Mouse (Mus musculus) limb, embryonic 15.5 days (tissue): ENCODE results near the gene Acsl6. TPM values are rescaled to one million over a fixed set of nuclear protein-coding genes. Genes with fewer than 3 reads are reported as not detected.

Source experiments
- ATAC-seq: fragments of 200-750 bp; cut with Nextera tagmentation; 2 replicates; pipeline ENCODE4 v1.8.0; 2017; ENCODE audit warnings: low read depth, moderate TSS enrichment; ENCODE audit not compliant: insufficient number of reproducible peaks, low FRiP score, low TSS enrichment
- H3K27ac ChIP-seq: fragments of 300-500 bp; sonication (generic); 2 replicates; pipeline ENCODE4 v1.5.1; 2015; ENCODE audit warnings: moderate library complexity, mild to moderate bottlenecking, inconsistent platforms
- H3K27me3 ChIP-seq: fragments of 300-500 bp; sonication (generic); 2 replicates; pipeline ENCODE4 v1.6.1; 2015; ENCODE audit warnings: inconsistent platforms
- H3K36me3 ChIP-seq: fragments of 300-500 bp; sonication (generic); 2 replicates; pipeline ENCODE4 v1.6.1; 2015; ENCODE audit warnings: inconsistent platforms
- H3K4me1 ChIP-seq: fragments of 300-500 bp; sonication (generic); 2 replicates; pipeline ENCODE4 v1.6.1; 2015; ENCODE audit warnings: inconsistent platforms
- H3K4me2 ChIP-seq: fragments of 300-500 bp; sonication (generic); 2 replicates; pipeline ENCODE4 v1.6.1; 2015; ENCODE audit warnings: mild to moderate bottlenecking, inconsistent platforms
- H3K4me3 ChIP-seq: fragments of 300-500 bp; sonication (generic); 2 replicates; pipeline ENCODE4 v1.5.1; 2015; ENCODE audit warnings: mild to moderate bottlenecking, inconsistent platforms
- H3K9ac ChIP-seq: fragments of 300-500 bp; sonication (generic); 2 replicates; pipeline ENCODE4 v1.6.1; 2015; ENCODE audit warnings: inconsistent platforms
- H3K9me3 ChIP-seq: fragments of 300-500 bp; sonication (generic); 2 replicates; pipeline ENCODE4 v1.6.1; 2016; ENCODE audit warnings: inconsistent platforms
- WGBS: fragments of 180-500 bp; shearing (Covaris S2); methylation state at CpG from one replicate; pipeline ENCODE4 v1.1.7; 2015; 5-methylcytosine and 5-hydroxymethylcytosine counted together
- polyA plus RNA-seq: library from polyadenylated mRNA; unstranded; fragments of >200 nt; fragmentation: Nextera tagmentation; extraction: Ambion mirVana; gene quantifications from 2 replicates; pipeline ENCODE4 v1.2.1, GENCODE M21; 2015

Acsl6 gene
- polyA plus RNA-seq, 1 experiment from 2014 or later, result 0.52 TPM

- no peaks in the 10 kb centered on the region for H3K27me3 ChIP-seq
These were observed 8.4 kb downstream of the Acsl6 start for GRCm38 (mm10) chr11:54312021-54312420.

GRCm38 (mm10) chr11:54312603-54313002 lies 9.0 kb downstream of the Acsl6 start:
- Histone ChIP-seq H3K9me3 (no peaks in the 10 kb centered on the region), H3K4me3 (no peak overlapping the region), H3K27me3 (no peaks in the 10 kb centered on the region), H3K4me1 (peaks cover 9% of the 10 kb centered on the region), H3K4me2 (no peak overlapping the region), H3K9ac (no peak overlapping the region), H3K36me3 (no peaks in the 10 kb centered on the region), H3K27ac (no peak overlapping the region)
- ATAC-seq, result no peak
- 8% methylated on average over 1 of the region's 1 CpGs for WGBS

More at GRCm38 (mm10) chr11:54312021-54312420, 8.4 kb downstream of the Acsl6 start:
- Histone ChIP-seq H3K9ac (no peak overlapping the region), H3K9me3 (no peaks in the 10 kb centered on the region), H3K4me2 (no peak overlapping the region), H3K36me3 (no peaks in the 10 kb centered on the region), H3K27ac (no peak overlapping the region), H3K4me1 (peaks cover 9% of the 10 kb centered on the region), H3K4me3 (no peak overlapping the region)
- 20% methylated on average over 5 of the region's 5 CpGs for WGBS
- ATAC-seq, result no peak

- peaks cover 9% of the 10 kb centered on the region for H3K4me1 ChIP-seq
- H3K4me3 ChIP-seq, result no peak overlapping the region
These were observed 10.1 kb downstream of the Acsl6 start for GRCm38 (mm10) chr11:54313391-54314360.

GRCm38 (mm10) chr11:54314740-54315139 lies 11.1 kb downstream of the Acsl6 start:
- H3K9me3 ChIP-seq, result no peaks in the 10 kb centered on the region
- H3K27ac ChIP-seq, result no peak overlapping the region
- peaks cover 9% of the 10 kb centered on the region for H3K4me1 ChIP-seq
- H3K27me3 ChIP-seq, result no peaks in the 10 kb centered on the region
- ATAC-seq, result 0 out of 2 replicates have a peak, but pooled peaks have one; percentile 32
- H3K4me3 ChIP-seq, result no peak overlapping the region
- H3K4me2 ChIP-seq, result no peak overlapping the region
- 13% methylated on average over 3 of the region's 3 CpGs for WGBS
- no peak overlapping the region for H3K9ac ChIP-seq
- no peaks in the 10 kb centered on the region for H3K36me3 ChIP-seq

More at GRCm38 (mm10) chr11:54313391-54314360, 10.1 kb downstream of the Acsl6 start:
- WGBS, result 80% methylated on average over 7 of the region's 7 CpGs
- H3K27me3 ChIP-seq, result no peaks in the 10 kb centered on the region
- H3K9ac ChIP-seq, result no peak overlapping the region
- no peaks in the 10 kb centered on the region for H3K36me3 ChIP-seq
- ATAC-seq, result no peak
- H3K27ac ChIP-seq, result no peak overlapping the region
- H3K9me3 ChIP-seq, result no peaks in the 10 kb centered on the region
- no peak overlapping the region for H3K4me2 ChIP-seq

GRCm38 (mm10) chr11:54315336-54315735 lies 11.7 kb downstream of the Acsl6 start:
- H3K9ac ChIP-seq, result no peak overlapping the region
- H3K4me2 ChIP-seq, result no peak overlapping the region
- ATAC-seq, result no peak
- no peak overlapping the region for H3K27ac ChIP-seq
- 86% methylated on average over 5 of the region's 5 CpGs for WGBS
- no peaks in the 10 kb centered on the region for H3K36me3 ChIP-seq
- no peaks in the 10 kb centered on the region for H3K9me3 ChIP-seq
- peaks cover 9% of the 10 kb centered on the region for H3K4me1 ChIP-seq
- H3K4me3 ChIP-seq, result no peak overlapping the region
- H3K27me3 ChIP-seq, result no peaks in the 10 kb centered on the region

GRCm38 (mm10) chr11:54317361-54317760 lies 13.8 kb downstream of the Acsl6 start:
- 88% methylated on average over 8 of the region's 8 CpGs for WGBS
- Histone ChIP-seq H3K9ac (no peak overlapping the region), H3K4me3 (no peak overlapping the region), H3K4me2 (no peak overlapping the region), H3K4me1 (0 out of 2 replicates have a peak, but pooled peaks cover 5% of the 10 kb centered on the region), H3K36me3 (no peaks in the 10 kb centered on the region), H3K27ac (no peak overlapping the region), H3K27me3 (no peaks in the 10 kb centered on the region), H3K9me3 (no peaks in the 10 kb centered on the region)
- ATAC-seq, result no peak

- no peak for ATAC-seq
- no peak overlapping the region for H3K27ac ChIP-seq
- no peaks in the 10 kb centered on the region for H3K9me3 ChIP-seq
- no peak overlapping the region for H3K4me3 ChIP-seq
- no peak overlapping the region for H3K9ac ChIP-seq
- WGBS, result 73% methylated on average over 3 of the region's 3 CpGs
- H3K36me3 ChIP-seq, result no peaks in the 10 kb centered on the region
- H3K4me2 ChIP-seq, result no peak overlapping the region
- no peaks in the 10 kb centered on the region for H3K27me3 ChIP-seq
- H3K4me1 ChIP-seq, result 0 out of 2 replicates have a peak, but pooled peaks cover 5% of the 10 kb centered on the region
These were observed 14.2 kb downstream of the Acsl6 start for GRCm38 (mm10) chr11:54317795-54318194.

GRCm38 (mm10) chr11:54321802-54322532 lies 18.4 kb downstream of the Acsl6 start:
- Histone ChIP-seq H3K4me2 (no peak overlapping the region), H3K4me3 (no peak overlapping the region), H3K27me3 (no peaks in the 10 kb centered on the region), H3K27ac (no peak overlapping the region), H3K36me3 (no peaks in the 10 kb centered on the region), H3K4me1 (no peaks in the 10 kb centered on the region), H3K9me3 (no peaks in the 10 kb centered on the region), H3K9ac (no peak overlapping the region)
- no peak for ATAC-seq
- WGBS, result 71% methylated on average over 5 of the region's 5 CpGs

GRCm38 (mm10) chr11:54331463-54332183 lies 28.0 kb downstream of the Acsl6 start:
- no peaks in the 10 kb centered on the region for H3K36me3 ChIP-seq
- no peak overlapping the region for H3K9ac ChIP-seq
- no peaks in the 10 kb centered on the region for H3K4me1 ChIP-seq
- H3K27me3 ChIP-seq, result no peaks in the 10 kb centered on the region
- H3K4me2 ChIP-seq, result no peak overlapping the region
- WGBS, result 70% methylated on average over 10 of the region's 10 CpGs
- ATAC-seq, result no peak
- H3K9me3 ChIP-seq, result no peaks in the 10 kb centered on the region
- no peak overlapping the region for H3K4me3 ChIP-seq
- H3K27ac ChIP-seq, result no peak overlapping the region

- no peaks in the 10 kb centered on the region for H3K27me3 ChIP-seq
- no peak overlapping the region for H3K4me2 ChIP-seq
- H3K9me3 ChIP-seq, result no peaks in the 10 kb centered on the region
- WGBS, result 30% methylated on average over 13 of the region's 13 CpGs
- H3K4me1 ChIP-seq, result no peaks in the 10 kb centered on the region
- no peak overlapping the region for H3K4me3 ChIP-seq
- H3K36me3 ChIP-seq, result no peaks in the 10 kb centered on the region
- no peak overlapping the region for H3K9ac ChIP-seq
- no peak overlapping the region for H3K27ac ChIP-seq
- no peak for ATAC-seq
These were observed 32.6 kb downstream of the Acsl6 start for GRCm38 (mm10) chr11:54336165-54336707.

GRCm38 (mm10) chr11:54343703-54344102 lies 40.1 kb downstream of the Acsl6 start:
- no peak for ATAC-seq
- no peaks in the 10 kb centered on the region for H3K4me1 ChIP-seq
- H3K27ac ChIP-seq, result no peak overlapping the region
- H3K4me3 ChIP-seq, result no peak overlapping the region
- no peaks in the 10 kb centered on the region for H3K27me3 ChIP-seq
- 39% methylated on average over 4 of the region's 4 CpGs for WGBS
- H3K9me3 ChIP-seq, result no peaks in the 10 kb centered on the region
- no peak overlapping the region for H3K4me2 ChIP-seq
- H3K9ac ChIP-seq, result no peak overlapping the region
- no peaks in the 10 kb centered on the region for H3K36me3 ChIP-seq
